Mouse (Mus musculus): ENCODE results near the gene Gm884. TPM values are rescaled to one million over a fixed set of nuclear protein-coding genes. Genes with fewer than 3 reads are reported as not detected.
"Not testable (repeated sequence)": the region's sequence is repeated elsewhere in the genome, so short reads cannot be mapped to it uniquely, and the experiment has no call there.

The Gm884 gene
- polyA plus RNA-seq, 1 experiment from 2014 or later = not detected

- H3K27ac ChIP-seq = no peak overlapping the region
- WGBS = 73% methylated on average over 5 of the region's 5 CpGs
- DNase-seq (ENCODE audit: low spot score) = no peak
- H3K4me3 ChIP-seq = no peak overlapping the region
- H3K9me3 ChIP-seq = no peaks in the 10 kb centered on the region
- H3K4me1 ChIP-seq (replicated peaks) = no peaks in the 10 kb centered on the region
- no peaks in the 10 kb centered on the region for H3K27me3 ChIP-seq (ENCODE audit: insufficient read depth, poor library complexity, severe bottlenecking)
- H3K36me3 ChIP-seq = no peaks in the 10 kb centered on the region
These were observed 14.3 kb downstream of the Gm884 start for GRCm38 (mm10) chr11:103606611-103607010.

GRCm38 (mm10) chr11:103578339-103578738 lies 42.6 kb downstream of the Gm884 start:
- Histone ChIP-seq H3K36me3 (no peaks in the 10 kb centered on the region), H3K9me3 (peaks cover 22% of the 10 kb centered on the region), H3K27me3 (ENCODE audit: insufficient read depth, poor library complexity, severe bottlenecking) (no peaks in the 10 kb centered on the region), H3K4me1 (replicated peaks) (no peaks in the 10 kb centered on the region), H3K4me3 (no peak overlapping the region), H3K27ac (no peak overlapping the region)
- no peak for DNase-seq (ENCODE audit: low spot score)
- WGBS = 94% methylated on average over 11 of the region's 11 CpGs

- H3K27me3 ChIP-seq (ENCODE audit: insufficient read depth, poor library complexity, severe bottlenecking) = no peaks in the 10 kb centered on the region
- no peaks in the 10 kb centered on the region for H3K36me3 ChIP-seq
- H3K4me3 ChIP-seq = no peak overlapping the region
- H3K4me1 ChIP-seq (replicated peaks) = no peaks in the 10 kb centered on the region
- WGBS = 83% methylated on average over 2 of the region's 2 CpGs
- no peaks in the 10 kb centered on the region for H3K9me3 ChIP-seq
- DNase-seq (ENCODE audit: low spot score) = no peak
- H3K27ac ChIP-seq = no peak overlapping the region
These were observed 64.9 kb downstream of the Gm884 start for GRCm38 (mm10) chr11:103556021-103556420.

- H3K9me3 ChIP-seq; H3K4me3 ChIP-seq; DNase-seq (ENCODE audit: low spot score); H3K27ac ChIP-seq; H3K27me3 ChIP-seq (ENCODE audit: insufficient read depth, poor library complexity, severe bottlenecking); H3K4me1 ChIP-seq (replicated peaks); H3K36me3 ChIP-seq: not testable (repeated sequence)
- 16% methylated on average over 1 of the region's 1 CpGs for WGBS
These were observed 86.0 kb downstream of the Gm884 start for GRCm38 (mm10) chr11:103534973-103535372.

- no peaks in the 10 kb centered on the region for H3K4me1 ChIP-seq (replicated peaks)
- H3K27me3 ChIP-seq (ENCODE audit: insufficient read depth, poor library complexity, severe bottlenecking) = no peaks in the 10 kb centered on the region
- no peak overlapping the region for H3K27ac ChIP-seq
- H3K9me3 ChIP-seq = peaks cover 6% of the 10 kb centered on the region; the same call in 1 of the 2 replicates
- H3K36me3 ChIP-seq = no peaks in the 10 kb centered on the region
- WGBS = 88% methylated on average over 2 of the region's 2 CpGs
- no peak overlapping the region for H3K4me3 ChIP-seq
- no peak for DNase-seq (ENCODE audit: low spot score)
These were observed 108.8 kb downstream of the Gm884 start for GRCm38 (mm10) chr11:103512111-103512510.

- Histone ChIP-seq H3K4me3 (no peak within 1 kb of the TSS), H3K27ac (no peak within 1 kb of the TSS), H3K9me3 (no peaks in the 10 kb centered on the region), H3K36me3 (no peaks in the 10 kb centered on the region), H3K27me3 (ENCODE audit: insufficient read depth, poor library complexity, severe bottlenecking) (no peaks in the 10 kb centered on the region), H3K4me1 (replicated peaks) (no peaks in the 10 kb centered on the region)
- no peak for DNase-seq (ENCODE audit: low spot score)
- WGBS = 91% methylated on average over 12 of the region's 12 CpGs
These were observed 116.4 kb downstream of the Gm884 start, which contains the start of gene Lrrc37a for GRCm38 (mm10) chr11:103504497-103504896. Gene Lrrc37a, minus strand, starts transcription at chr11:103504597.

Other genes starting within 250 kb of the Gm884 start
- 9.4 and 11.6 TPM in 2 replicates for gene Plekhm1, start 208.5 kb downstream of the Gm884 start, polyA plus RNA-seq (2016; fragmentation: Nextera tagmentation; extraction: Ambion mirVana)
- gene Lrrc37a, start 116.5 kb downstream of the Gm884 start, polyA plus RNA-seq (2016; fragmentation: Nextera tagmentation; extraction: Ambion mirVana) = not detected in 2 replicates
- gene Lyzl6, start 17.8 kb upstream of the Gm884 start, polyA plus RNA-seq (2016; fragmentation: Nextera tagmentation; extraction: Ambion mirVana) = not detected in 2 replicates
- not detected in 2 replicates for gene Rprml, start 28.4 kb upstream of the Gm884 start, polyA plus RNA-seq (2016; fragmentation: Nextera tagmentation; extraction: Ambion mirVana)
- gene Gosr2, start 76.8 kb upstream of the Gm884 start, polyA plus RNA-seq (2016; fragmentation: Nextera tagmentation; extraction: Ambion mirVana) = 90.0 and 94.5 TPM in 2 replicates
- 0.60 and 1.0 TPM in 2 replicates for gene Wnt9b, start 128.7 kb upstream of the Gm884 start, polyA plus RNA-seq (2016; fragmentation: Nextera tagmentation; extraction: Ambion mirVana)
- gene Wnt3, start 153.0 kb upstream of the Gm884 start, polyA plus RNA-seq (2016; fragmentation: Nextera tagmentation; extraction: Ambion mirVana) = 11.2 and 12.3 TPM in 2 replicates